Mouse (Mus musculus): ENCODE measurements around the gene Itpr2.

GRCm38 (mm10) chr6:146405380-146405779 lies 96.6 kb downstream of the Itpr2 start:
- peak; percentile 94 for TF ChIP-seq CTCF (IDR thresholded peaks at IDR 0.05; ENCODE audit: low read depth)
- no peak for TF ChIP-seq EP300 (IDR thresholded peaks at IDR 0.05; ENCODE audit: low read depth)
